Mouse (Mus musculus) heart, postnatal 36 days (tissue): Measurements from ENCODE around the gene Hephl1. TPM values are rescaled to one million over a fixed set of nuclear protein-coding genes. Genes with fewer than 3 reads are reported as not detected.

ENCODE experiments used
- DNase-seq, 2 experiments: peaks; one replicate each; pipeline ENCODE4 v3.0.0; 2021 to 2022
- intact Hi-C: fragments of 180-260 bp; cut with DNase I; formaldehyde crosslinking; loops from one replicate; pipeline ENCODE4 v1.15.1; 2025
- total RNA-seq, 2 experiments: library from RNA; stranded (reverse); gene quantifications; 2 replicates each; pipeline ENCODE4 v1.2.3; 2021

Hephl1 gene
- total RNA-seq, 2 experiments from 2014 or later: 0.08 to 0.16 TPM

GRCm38 (mm10) chr9:15020561-15021080 lies 91.3 kb downstream of the Hephl1 start:
- DNase-seq: no peak
- intact Hi-C loops: no loop called here

GRCm38 (mm10) chr9:15018756-15019131 lies 93.2 kb downstream of the Hephl1 start:
- no peak for DNase-seq
- intact Hi-C loops: loop anchor here (5.0 to 10.0 kb wide), 2 partner anchors 191 to 504 kb away; no protein-coding TSS in a partner anchor

GRCm38 (mm10) chr9:15017791-15018755 lies 93.8 kb downstream of the Hephl1 start:
- intact Hi-C loops: loop anchor here (5.0 to 10.0 kb wide), 2 partner anchors 191 to 503 kb away; no protein-coding TSS in a partner anchor
- DNase-seq: no peak

- DNase-seq: peak; percentile 60 to 65
- intact Hi-C loops: loop anchor here (1.0 to 10.0 kb wide), 4 partner anchors 148 to 501 kb away; no protein-coding TSS in a partner anchor
These were observed 96.5 kb downstream of the Hephl1 start for GRCm38 (mm10) chr9:15015223-15015956.

- intact Hi-C loops: no loop called here
- DNase-seq: no peak
These were observed 104.3 kb downstream of the Hephl1 start for GRCm38 (mm10) chr9:15007566-15007965.

- DNase-seq: no peak
- intact Hi-C loops: no loop called here
These were observed 107.6 kb downstream of the Hephl1 start for GRCm38 (mm10) chr9:15004298-15004685.

- DNase-seq: no peak
- intact Hi-C loops: no loop called here
These were observed 108.1 kb downstream of the Hephl1 start for GRCm38 (mm10) chr9:15003676-15004297.

- intact Hi-C loops: no loop called here
- DNase-seq: no peak
These were observed 108.8 kb downstream of the Hephl1 start for GRCm38 (mm10) chr9:15002995-15003613.

Other genes with a start within 250 kb of the Hephl1 start
- gene Izumo1r, start 208.2 kb downstream of the Hephl1 start, total RNA-seq: not detected
- gene Panx1, start 66.6 kb downstream of the Hephl1 start, total RNA-seq: 1 to 10 TPM; 4.7 to 7.1 TPM
- gene Vstm5, start 126.9 kb upstream of the Hephl1 start, total RNA-seq: under 1 TPM; 0.19 to 0.38 TPM
- gene Med17, start 167.8 kb upstream of the Hephl1 start, total RNA-seq: 10 to 100 TPM; 15.0 to 17.9 TPM
- 10 to 100 TPM; 26.0 to 29.1 TPM for gene Taf1d, start 194.1 kb upstream of the Hephl1 start, total RNA-seq
- gene 4931406C07Rik, start 194.3 kb upstream of the Hephl1 start, total RNA-seq: 1 to 10 TPM; 6.1 to 6.5 TPM
- 1 to 10 TPM; 5.7 to 7.5 TPM for gene Cep295, start 245.7 kb upstream of the Hephl1 start, total RNA-seq